Mouse (Mus musculus): ENCODE results near the gene Snrk. TPM values are rescaled to one million over a fixed set of nuclear protein-coding genes. Genes with fewer than 3 reads are reported as not detected.

Gene Snrk
- 100 to 1,000 TPM; 127 to 163 TPM for total RNA-seq (2021)

DNA sequence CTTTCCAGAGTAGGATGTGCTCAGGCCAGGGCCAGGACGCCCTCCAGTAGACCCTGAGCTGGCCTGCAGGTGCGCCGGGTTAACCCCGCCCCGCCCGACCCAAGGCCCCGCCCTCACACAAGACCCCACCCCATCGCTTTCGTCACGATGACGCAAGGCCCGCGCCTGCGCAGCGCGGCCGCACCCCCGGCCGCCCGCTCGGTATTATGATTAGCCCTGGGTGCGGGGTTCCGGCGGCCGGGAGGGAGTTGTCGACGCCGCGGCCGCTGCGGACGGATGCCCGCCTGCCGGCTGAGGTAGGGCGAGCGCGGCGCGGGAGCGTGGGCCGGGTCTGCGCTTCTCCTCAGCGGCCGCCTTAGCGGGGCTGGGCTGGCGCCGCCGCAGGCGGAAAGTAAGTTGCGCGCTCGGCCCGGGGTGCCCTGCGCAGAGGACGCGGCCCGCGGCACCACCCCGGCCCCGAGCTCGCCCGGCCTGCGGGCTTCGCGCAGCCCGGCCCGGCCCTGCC lies at the start of gene Snrk:
Snrk (plus strand) TSS at position 155 of the 505 bp plus-strand sequence.
- intact Hi-C loops (cut with DNase I): no loop called here

DNA sequence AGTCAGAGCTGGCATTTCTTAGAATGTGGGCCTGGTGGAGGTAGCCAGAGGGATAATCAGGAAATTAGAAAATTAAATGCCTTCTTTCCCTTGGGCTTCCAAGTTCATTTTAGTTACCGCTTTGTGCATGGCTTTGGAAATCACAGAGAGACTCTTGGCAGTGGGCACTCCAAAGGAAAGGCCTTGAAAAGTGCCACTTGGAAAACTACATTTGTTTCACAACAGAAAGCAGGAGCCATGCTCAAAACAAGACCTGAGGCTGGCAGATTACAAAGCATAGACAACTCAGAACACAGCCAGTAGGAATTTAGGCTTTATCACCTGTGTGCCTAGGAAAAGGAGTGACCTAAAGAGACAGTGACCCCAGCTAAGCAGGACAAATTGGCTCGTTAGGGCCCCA lies 49.4 kb upstream of the Snrk start:
- DNase-seq (ENCODE audit: low spot score): no peak
- intact Hi-C loops (cut with DNase I): no loop called here

More for the DNA sequence above, at the start of gene Snrk:
- DNase-seq (ENCODE audit: low spot score): peak; percentile 82

DNA sequence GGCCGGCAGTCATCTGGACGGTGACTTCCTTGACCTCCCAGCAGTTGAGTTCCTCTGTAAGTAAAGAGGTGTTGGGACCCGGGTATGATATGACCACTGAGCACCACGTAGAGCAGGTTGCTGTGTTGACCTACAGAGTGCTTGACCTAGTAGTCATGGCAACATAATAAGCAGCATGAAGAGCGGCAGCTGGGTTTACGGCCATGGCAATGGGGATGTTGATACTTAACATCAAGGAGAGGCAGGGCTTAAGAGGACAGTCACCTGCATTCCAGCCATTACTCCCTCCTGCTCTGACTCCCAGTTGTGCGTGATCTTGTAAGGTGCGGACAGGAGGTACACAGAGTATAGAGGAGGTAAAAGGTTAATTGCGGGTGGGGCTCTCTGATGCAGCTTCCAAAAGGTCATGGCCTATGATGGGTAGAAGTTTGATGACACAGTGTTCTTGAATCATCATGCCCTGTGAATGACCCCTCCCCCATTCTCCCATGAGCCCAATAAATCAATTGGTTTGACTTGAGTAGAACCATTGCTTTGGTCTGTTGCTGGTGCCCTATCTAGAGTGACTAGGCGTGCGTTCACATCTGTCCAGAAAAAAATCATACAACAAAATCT lies 47.4 kb upstream of the Snrk start:
- no peak for DNase-seq (ENCODE audit: low spot score)
- intact Hi-C loops (cut with DNase I): no loop called here

DNA sequence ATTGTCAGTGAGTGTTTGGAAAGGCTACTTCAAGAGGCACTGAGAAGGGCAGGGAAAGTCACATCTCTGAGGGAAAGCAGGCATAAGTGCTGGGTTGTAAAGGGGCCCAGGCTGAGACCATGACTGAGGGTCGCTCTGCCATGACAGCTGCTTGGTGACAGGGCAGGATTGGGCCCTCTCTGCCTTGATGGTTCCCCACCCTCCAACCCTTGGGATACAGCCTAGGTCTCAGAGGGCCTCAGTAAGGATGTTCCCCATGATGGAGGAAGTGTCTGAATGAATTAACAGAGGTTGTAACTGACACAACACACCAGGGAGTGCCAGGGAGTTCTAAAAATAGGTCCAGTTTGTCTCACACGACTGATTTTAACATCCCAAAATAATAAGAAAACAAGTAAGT lies 43.1 kb upstream of the Snrk start:
- intact Hi-C loops (cut with DNase I): no loop called here
- DNase-seq (ENCODE audit: low spot score): no peak

DNA sequence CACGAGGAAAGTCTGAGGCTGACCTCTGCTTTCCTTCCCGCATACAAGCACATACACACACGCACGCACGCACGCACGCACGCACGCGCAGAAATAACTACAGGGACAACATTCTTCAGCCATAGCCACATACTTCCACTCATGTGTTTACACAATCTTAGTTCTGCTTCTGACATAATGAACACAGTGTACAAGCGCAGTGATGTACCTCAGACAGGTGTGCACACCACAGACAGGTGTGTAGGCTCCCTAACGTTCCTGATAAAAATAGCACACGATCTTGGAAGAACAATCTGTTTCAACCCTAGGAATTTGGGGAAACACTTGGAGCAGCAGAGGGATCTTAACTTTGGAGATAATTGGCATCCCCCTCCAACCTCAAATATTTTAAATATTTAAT lies 42.5 kb upstream of the Snrk start:
- intact Hi-C loops (cut with DNase I): no loop called here
- no peak for DNase-seq (ENCODE audit: low spot score)

DNA sequence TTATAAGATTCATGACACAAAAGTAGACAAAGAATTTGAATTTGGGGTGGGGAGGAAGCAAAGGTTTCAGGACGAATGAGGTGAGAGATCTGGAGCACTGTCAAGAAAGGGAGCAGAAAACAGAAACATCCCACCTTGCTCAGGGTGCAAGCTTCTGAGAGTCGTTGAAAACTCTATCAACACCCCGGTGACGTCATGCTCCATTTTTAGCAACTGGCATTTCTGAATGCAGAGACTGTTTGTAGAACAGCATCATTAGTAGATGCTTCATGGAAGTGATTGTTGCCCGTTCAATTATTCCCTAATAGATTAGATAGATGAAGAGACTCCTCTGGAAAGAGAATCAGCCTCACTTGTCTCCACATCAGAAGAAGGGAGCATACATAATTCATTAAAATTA lies 38.6 kb upstream of the Snrk start:
- intact Hi-C loops (cut with DNase I): no loop called here
- DNase-seq (ENCODE audit: low spot score): no peak

DNA sequence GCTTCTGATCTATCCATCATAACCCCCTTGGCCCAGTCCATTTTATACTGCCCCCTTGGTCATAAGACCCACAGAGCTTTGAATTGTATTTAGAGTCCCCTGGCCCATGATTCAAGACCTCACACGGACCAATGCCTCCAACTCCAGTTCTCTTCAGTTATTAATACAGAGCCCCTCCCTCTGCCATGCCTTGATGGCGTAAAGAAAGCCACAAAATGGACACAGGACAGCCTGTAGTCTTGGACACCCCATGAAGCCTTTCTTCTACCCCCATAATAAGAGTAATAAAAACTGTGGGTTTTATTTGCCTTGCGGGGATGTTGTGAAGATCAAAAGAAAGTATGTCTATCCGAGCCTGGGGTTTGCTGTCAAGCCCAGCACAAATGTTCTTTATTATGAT lies 33.4 kb upstream of the Snrk start:
- no peak for DNase-seq (ENCODE audit: low spot score)
- intact Hi-C loops (cut with DNase I): loop anchor here (1.0 to 2.0 kb wide), 5 partner anchors 18 to 60 kb away; no protein-coding TSS in a partner anchor

DNA sequence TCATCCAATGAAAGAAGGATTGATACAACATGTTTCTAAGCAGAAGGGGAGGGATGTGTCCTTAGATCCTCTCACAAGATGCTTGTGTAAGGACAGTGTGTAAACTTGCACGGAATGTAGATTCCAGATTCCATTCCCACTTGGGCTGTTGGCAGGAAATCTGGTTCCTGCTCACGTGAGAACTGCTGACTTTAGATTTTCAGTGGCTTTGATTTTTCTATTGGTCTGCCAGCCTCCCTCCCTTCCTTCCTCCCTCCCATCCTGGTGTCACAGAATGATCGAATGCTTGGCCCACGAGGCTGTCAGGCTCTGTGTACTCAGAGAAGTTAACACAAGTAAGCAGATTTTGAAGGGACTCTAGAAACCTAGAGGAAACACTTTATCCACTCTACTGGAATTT lies 32.9 kb upstream of the Snrk start:
- DNase-seq (ENCODE audit: low spot score): peak; percentile 70
- intact Hi-C loops (cut with DNase I): loop anchor here (1.0 to 2.0 kb wide), 4 partner anchors 25 to 61 kb away; no protein-coding TSS in a partner anchor

DNA sequence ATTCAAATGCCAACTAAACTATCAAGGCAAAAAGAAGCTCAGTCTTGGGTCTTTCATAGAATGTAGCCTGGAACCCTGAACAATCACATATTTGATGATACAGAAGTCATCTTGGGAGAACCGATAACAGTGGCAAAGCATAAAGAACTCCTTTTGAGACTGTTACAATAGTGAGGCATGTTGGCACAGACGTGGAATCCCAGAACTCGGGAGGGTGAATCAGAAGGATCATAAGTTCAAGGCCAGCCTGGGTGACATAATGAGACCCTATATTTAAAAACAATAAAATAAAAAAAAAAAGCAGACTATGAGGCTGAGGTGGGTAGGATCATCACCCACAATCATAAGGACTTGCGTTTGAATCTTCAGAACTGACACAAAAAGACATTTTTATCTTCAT lies 32.4 kb upstream of the Snrk start:
- no peak for DNase-seq (ENCODE audit: low spot score)
- intact Hi-C loops (cut with DNase I): loop anchor here (1.0 to 2.0 kb wide), 4 partner anchors 24 to 61 kb away; no protein-coding TSS in a partner anchor

DNA sequence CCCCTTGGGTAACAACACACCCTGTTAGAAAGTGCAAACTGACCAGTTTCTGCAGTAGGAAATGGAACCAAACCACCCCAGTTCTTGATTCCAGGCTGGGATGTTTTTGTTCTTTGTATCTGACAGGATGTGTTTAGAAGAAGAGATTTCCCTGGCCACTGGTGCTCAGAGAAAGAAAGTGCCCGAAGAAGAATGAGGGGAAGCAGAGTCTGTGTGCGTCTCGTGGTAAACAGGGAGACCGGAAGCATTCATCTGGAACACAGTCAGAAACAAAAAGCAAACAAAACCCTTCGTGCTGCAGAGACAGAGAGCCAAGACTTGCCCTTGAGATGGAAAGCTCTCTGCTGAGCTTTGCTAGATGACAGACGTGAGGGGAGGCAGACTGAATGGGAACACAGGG lies 32.0 kb upstream of the Snrk start:
- DNase-seq (ENCODE audit: low spot score): peak; percentile 53
- intact Hi-C loops (cut with DNase I): loop anchor here (2.0 kb wide), 2 partner anchors 24 to 34 kb away; no protein-coding TSS in a partner anchor

DNA sequence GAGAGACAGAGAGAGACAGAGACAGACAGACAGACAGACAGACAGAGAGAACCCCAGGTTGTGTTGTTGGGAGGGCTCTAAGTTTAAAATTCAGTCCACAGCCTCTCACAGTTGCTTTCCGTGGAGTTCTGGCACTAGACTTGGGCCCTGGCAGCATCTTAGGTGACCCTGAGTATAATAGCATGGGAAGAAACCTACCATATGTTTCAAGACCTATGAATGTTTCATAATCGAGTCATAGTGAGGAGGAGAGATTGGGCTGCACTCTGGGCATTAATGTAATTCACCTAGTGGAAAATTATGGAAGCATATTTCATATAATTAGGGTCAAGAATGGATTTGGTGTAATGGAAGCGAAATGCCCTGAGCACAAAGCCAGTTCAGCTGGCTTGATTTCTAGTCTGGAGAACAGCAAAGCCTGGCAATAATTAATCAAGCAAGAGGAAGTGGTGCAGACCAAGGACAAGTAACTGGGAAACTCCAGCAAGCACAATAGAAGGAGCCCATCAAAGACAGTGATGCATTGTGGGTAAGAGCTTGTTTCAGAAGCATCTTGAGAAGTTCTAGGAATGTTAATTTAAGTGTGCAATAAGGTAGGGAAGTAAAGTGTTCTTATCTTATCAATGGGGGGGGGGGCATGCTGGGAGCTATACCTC lies 31.4 kb upstream of the Snrk start:
- intact Hi-C loops (cut with DNase I): loop anchor here (2.0 kb wide), 2 partner anchors 23 to 33 kb away; no protein-coding TSS in a partner anchor

DNA sequence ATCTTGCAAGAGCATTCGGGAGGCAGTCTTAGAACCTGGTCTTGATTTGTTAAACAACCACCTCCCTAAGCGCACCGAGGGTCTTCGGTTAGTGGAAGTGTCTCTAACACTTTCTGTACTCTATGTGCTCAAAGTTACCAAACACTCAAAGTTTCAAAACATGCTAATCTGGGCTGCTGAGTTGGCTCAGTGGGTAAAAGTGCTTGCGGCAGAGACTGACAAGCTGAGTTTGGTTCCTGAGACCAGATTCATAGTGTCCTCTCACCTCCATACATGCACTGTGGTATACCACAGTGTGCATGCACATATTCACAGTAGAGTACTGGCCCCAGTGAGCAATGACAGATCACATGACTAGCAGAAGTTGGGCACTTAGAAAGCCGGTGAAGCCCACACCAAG lies 30.0 kb upstream of the Snrk start:
- no peak for DNase-seq (ENCODE audit: low spot score)
- intact Hi-C loops (cut with DNase I): no loop called here

More for the DNA sequence above, 31.4 kb upstream of the Snrk start:
- no peak for DNase-seq (ENCODE audit: low spot score)

DNA sequence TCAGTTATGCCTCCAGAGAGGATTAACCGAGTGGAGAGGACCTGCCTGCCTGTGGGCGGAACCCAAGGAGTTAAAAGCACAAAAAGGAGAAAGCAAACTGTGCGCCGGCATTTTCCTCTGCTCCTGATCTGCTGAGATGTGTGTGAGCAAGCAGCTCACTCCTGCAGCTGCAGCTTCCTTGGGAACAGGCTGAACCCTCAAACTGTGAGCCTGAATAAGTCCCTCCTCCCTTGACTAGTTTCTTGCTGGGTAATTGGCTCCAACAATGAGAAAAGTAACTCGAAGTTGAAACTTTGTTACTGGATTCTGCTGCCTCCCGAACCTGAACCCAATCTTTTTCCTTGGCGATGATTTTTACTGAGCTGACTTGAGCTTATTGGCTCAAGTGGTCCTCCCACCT lies 25.9 kb upstream of the Snrk start:
- intact Hi-C loops (cut with DNase I): no loop called here
- no peak for DNase-seq (ENCODE audit: low spot score)

DNA sequence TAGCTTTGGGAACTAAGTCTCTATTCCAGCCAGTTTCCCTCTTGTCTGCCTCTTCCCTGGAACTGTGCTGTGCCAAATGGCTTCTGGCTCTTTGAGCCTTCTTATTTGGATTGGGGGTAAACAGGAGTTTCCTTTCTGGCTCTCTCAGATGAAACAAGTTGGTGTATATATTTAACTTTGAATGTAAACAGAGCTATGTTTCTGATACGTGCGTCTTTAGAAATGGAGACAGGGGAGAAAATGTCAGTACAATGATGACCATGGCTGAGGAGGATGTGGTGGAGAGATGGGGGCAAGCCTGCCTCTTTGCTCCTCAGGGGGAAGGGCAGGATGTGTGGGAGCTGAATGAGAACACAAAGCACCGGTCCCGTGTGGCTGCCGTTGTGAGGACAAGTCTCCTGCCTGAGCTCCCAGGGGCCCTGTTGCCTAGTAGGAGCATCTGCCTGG lies 25.3 kb upstream of the Snrk start:
- intact Hi-C loops (cut with DNase I): no loop called here
- no peak for DNase-seq (ENCODE audit: low spot score)

DNA sequence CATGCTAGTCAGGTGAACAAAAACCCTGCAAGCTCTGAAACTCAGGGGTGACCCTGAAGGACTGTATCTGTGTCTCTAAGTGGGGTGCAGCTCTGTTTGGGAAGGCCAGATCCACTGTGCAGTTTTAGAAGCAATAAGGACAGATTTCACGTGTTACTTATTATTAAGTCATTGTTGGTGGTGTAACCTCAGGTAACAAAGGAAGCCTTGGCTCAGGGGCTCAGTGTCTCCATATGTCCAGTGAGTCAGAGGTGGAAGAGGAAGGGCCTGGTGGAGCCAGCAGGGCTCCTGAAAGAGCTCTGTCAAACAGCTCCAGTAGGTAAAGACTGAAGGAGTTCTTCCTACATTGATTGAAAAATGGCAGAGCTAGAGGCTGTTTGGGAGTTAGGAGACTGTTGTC lies 22.9 kb upstream of the Snrk start:
- intact Hi-C loops (cut with DNase I): no loop called here
- no peak for DNase-seq (ENCODE audit: low spot score)

DNA sequence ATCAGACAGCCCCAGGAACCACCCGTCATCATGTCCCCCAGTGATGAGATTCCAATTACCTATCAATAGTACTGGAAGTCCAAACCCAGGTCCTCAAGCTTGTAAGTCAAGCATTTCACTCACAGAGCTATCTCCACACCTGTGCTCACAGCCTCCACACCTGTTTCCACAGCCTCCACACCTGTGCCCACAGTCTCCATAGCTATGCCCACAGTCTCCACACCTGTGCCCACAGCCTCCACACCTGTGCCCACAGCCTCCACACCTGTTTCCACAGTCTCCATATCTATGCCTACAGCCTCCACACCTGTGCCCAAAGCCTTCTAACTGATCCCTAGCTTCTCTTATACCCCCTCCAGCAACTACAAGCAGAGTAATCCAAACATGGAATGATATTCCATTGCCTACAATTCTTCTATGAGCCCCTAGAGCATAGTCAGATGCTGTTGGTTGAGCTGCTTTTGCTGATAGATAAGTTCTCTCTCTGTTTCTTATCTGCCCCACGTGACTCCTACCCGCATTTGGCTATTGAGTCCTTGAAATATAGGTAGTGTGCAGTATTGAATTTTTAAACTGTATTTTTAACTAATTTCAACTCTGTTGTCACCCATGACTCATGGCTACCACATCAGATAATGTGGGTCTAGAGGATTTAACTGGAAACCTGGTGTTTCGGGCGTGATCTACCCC lies 20.1 kb upstream of the Snrk start:
- intact Hi-C loops (cut with DNase I): no loop called here
- DNase-seq (ENCODE audit: low spot score): no peak

DNA sequence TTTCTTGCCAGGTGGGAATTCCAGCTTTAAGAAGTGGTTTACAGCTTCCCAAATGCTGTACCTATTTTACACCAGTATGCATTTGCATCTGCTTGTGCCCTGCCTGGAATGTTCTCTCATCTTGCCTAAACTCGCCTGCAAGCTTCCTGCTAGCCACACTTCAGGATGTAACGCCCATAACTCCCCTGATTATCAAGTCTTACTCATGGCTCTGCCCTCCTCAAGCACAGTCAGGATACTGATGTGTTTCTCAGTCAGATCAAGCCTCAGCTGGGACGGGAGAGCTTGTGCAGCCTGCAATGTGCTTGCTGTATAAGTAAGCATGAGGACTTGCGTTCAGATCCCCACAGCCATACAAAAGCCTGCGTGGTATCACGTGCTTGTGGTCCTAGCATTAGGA lies 19.5 kb upstream of the Snrk start:
- no peak for DNase-seq (ENCODE audit: low spot score)
- intact Hi-C loops (cut with DNase I): no loop called here

DNA sequence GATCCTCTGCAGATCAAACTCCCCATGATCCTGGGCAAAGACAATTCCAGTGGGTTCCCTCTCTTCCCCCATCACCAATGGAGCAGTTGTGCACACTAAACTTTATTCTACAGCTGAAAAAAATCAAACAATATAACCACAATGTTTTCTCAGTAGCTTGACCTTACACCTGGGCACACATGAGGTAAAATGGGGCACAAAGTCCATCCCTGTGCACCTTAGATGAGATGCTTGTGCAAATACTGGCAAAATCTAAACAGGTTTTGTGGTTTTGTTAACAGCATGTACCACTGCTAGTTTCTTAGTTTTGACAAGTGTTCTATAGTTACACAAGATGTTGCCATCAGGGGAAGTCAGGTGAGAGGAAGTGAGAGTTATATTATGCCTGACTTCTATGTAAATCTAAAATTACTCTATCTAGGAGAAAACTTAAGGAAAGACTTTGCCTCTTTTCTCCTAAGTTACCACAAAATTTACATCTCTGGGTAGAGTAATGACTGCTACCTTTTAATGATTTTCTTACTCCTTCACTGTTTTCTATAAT lies 16.4 kb upstream of the Snrk start:
- intact Hi-C loops (cut with DNase I): no loop called here
- DNase-seq (ENCODE audit: low spot score): no peak

DNA sequence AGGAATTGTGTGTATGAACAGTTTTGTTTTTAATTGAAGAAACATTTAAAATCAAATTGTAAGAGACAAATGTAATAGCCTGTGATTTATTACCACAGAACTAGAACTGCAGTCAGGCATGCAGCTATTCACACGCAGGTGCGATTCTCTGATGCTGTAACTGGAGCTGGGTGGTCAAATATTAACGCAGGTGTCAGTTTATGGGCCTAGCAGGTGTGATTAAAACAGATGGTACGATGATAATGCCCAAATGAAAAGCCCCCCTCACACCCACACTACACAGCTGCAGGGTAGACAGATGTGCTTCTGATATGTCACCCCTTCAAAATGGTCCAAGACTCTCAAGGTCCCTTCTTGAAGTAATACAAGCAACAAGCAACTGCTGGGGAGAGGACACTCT lies 15.9 kb upstream of the Snrk start:
- no peak for DNase-seq (ENCODE audit: low spot score)
- intact Hi-C loops (cut with DNase I): no loop called here

DNA sequence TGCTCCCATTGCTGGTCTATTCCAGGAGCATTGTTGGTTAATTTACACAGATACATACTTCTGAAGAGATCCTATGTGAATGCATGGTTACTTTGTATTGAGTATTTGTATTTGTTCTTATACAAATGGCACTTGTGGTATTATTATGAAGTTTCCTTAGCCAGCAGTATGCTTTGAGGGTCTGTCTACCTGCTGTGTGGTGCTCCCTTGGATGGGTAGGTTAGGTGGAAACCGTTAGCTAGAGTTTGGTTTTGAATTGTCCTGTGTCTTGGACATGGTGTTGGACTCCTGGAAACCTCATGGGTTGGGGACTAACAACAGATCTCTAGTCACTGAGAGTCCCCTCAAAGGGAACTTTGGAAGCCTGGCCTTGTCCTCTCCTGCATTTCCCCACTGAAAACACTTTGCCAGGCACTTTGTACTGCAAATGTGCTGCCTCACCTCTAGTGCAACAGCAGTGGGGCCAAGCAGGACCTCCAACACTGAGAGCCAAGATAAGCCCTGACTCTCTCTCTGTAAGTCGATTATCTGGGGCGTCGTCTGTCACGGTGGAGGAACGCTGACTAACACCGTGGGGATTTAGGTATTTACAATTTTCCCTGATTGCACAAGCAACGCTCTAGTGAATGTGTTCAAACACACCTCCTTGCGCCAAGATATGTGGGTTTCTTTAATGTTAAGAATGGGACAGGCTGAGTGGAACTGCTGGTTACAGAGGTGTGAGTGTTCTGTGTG lies 13.3 kb upstream of the Snrk start:
- no peak for DNase-seq (ENCODE audit: low spot score)
- intact Hi-C loops (cut with DNase I): no loop called here
